Mouse (Mus musculus) left cerebral cortex, postnatal 36 days (tissue): ENCODE results near the gene Jarid2. TPM values are rescaled to one million over a fixed set of nuclear protein-coding genes. Genes with fewer than 3 reads are reported as not detected.

Experiments
- DNase-seq, 2 experiments: peaks; one replicate each; pipeline ENCODE4 v3.0.0; 2021 to 2022; ENCODE audit warnings: low spot score in 2 of 2, mixed read lengths in 1 of 2
- intact Hi-C: fragments of 180-260 bp; cut with DNase I; formaldehyde crosslinking; loops from one replicate; pipeline ENCODE4 v1.15.1; 2025
- total RNA-seq, 2 experiments: library from RNA; stranded (reverse); gene quantifications; 2 replicates each; pipeline ENCODE4 v1.2.3; 2021

Gene Jarid2
- total RNA-seq, 2 experiments from 2014 or later, result 32.3 to 40.7 TPM

GRCm38 (mm10) chr13:44939326-44940035 lies 210.2 kb downstream of the Jarid2 start:
- intact Hi-C loops, result no loop called here
- DNase-seq, result no peak

GRCm38 (mm10) chr13:44943618-44944017 lies 214.3 kb downstream of the Jarid2 start:
- no peak for DNase-seq
- intact Hi-C loops, result no loop called here

GRCm38 (mm10) chr13:44946880-44947635 lies 217.8 kb downstream of the Jarid2 start:
- intact Hi-C loops, result no loop called here
- peak in 1 of 2 experiments; percentile 39 for DNase-seq

GRCm38 (mm10) chr13:44948320-44949250 lies 219.3 kb downstream of the Jarid2 start:
- DNase-seq, result peak; percentile 34 to 43
- intact Hi-C loops, result no loop called here

- DNase-seq, result no peak
- intact Hi-C loops, result no loop called here
Observed at GRCm38 (mm10) chr13:44952393-44953086, 223.3 kb downstream of the Jarid2 start.

GRCm38 (mm10) chr13:44953546-44954231 lies 224.4 kb downstream of the Jarid2 start:
- intact Hi-C loops, result no loop called here
- no peak for DNase-seq

GRCm38 (mm10) chr13:44954232-44954568 lies 224.9 kb downstream of the Jarid2 start:
- intact Hi-C loops, result no loop called here
- no peak for DNase-seq

GRCm38 (mm10) chr13:44955781-44956180 lies 226.5 kb downstream of the Jarid2 start:
- DNase-seq, result no peak
- intact Hi-C loops, result no loop called here

- no peak for DNase-seq
- intact Hi-C loops, result no loop called here
Observed at GRCm38 (mm10) chr13:44957049-44957448, 227.8 kb downstream of the Jarid2 start.

- intact Hi-C loops, result no loop called here
- no peak for DNase-seq
Observed at GRCm38 (mm10) chr13:44960542-44961291, 231.4 kb downstream of the Jarid2 start.
